Mouse (Mus musculus) frontal cortex, adult (tissue): ENCODE measurements around the gene Mlxipl.
A peak's percentile ranks its signal among the peaks of the same experiment; 100 is the strongest.
"Not testable (repeated sequence)": the region's sequence is repeated elsewhere in the genome, so short reads cannot be mapped to it uniquely, and the experiment has no call there.

Experiments
- ATAC-seq: cut with Nextera tagmentation; 2 replicates; pipeline ENCODE4 v1.9.2; 2017; ENCODE audit warnings: mild to moderate bottlenecking, moderate library complexity, mixed read lengths; ENCODE audit not compliant: low TSS enrichment

Mlxipl gene

DNA sequence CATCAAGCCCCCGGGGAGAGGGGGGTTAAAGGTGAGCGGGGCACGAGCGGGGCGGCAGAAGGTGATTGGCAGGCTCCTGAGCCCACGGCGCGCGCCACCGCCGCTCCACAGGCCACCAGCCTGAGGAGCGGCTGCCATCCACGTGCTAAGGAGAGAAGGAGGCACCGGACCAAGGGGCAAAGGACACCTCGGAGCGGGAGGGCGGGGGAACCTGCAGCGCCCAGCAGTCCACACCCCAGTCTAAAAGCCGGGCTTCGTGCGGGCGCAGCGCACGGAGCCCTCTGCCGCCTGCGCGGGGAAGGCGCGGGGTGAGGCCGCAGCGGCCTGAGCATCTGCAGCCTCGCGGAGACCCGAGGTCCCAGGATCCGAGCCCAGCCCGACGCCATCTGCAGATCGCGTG is at the start of gene Mlxipl:
Gene Mlxipl, plus strand, starts transcription at position 238 of the 400 bp plus-strand sequence.
- ATAC-seq = no peak

DNA sequence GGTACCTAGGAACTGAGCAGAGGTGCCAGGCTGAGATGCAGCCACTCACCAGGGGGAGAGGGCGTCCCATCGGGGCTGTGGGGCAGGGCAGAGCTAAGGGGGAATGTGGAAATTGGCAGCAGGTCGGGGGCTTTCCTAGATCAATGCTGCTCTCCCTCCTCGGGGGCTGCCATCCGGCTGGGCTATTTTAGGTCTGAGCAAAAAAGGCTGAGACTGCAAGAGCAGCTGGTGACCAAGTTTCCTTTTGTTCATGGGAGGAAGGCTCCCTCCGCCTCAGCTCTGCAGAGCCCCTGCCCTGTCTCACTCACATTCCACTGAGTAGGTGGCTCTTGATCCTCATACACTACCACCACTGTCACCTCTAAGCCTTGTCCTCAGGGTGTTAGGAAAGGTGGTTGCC is 49.6 kb upstream of the Mlxipl start:
- ATAC-seq = peak; percentile 36

DNA sequence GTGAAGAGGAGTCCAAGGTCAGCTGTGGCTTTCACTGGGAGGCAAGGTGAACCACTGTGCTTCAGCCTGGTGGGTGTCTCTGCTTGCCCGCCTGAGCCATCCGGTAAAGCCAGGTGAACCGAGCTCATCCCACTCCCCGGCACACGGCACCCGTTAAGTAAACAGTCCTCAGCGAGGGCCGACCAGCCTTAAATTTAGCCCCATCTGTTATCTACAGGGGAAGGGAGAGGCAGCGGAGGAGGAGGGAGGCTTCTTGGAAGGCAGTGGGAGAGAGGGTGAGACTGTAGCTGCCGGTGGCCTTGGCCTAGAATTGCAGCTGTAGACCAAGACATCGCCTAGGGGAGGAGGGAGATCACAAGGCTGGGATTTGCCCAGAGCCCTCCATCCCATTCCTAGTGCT is 48.9 kb upstream of the Mlxipl start:
- peak; percentile 42 for ATAC-seq

DNA sequence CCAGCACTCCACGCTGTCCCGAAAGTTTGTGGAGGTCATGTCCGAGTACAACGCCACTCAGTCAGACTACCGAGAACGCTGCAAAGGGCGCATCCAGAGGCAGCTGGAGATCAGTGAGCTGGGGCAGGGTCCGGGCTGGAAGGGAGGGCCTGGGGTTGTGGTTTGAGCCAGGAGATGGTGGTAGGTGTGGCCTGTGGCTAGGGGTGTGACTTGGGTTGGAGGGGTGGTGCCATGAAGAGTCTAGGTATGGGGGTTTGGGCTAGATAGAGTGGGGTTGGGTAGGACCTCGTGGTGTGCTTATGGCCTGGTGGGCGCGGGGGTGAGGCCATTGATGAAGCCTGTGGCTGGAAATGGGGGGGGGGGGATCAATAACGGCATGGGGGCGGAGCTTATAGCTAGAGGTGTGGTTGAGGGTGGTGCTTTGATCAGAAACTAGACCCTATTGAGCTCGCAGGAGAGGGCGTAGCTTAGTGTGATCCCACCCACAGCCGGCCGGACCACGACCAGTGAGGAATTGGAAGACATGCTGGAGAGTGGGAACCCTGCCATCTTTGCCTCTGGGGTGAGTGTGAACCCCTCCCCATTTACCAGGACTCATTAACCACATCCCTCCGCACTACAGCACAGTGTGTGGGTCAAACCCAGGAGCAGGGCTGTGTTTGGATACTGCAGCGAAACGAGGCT is 47.4 kb upstream of the Mlxipl start:
- no peak for ATAC-seq

DNA sequence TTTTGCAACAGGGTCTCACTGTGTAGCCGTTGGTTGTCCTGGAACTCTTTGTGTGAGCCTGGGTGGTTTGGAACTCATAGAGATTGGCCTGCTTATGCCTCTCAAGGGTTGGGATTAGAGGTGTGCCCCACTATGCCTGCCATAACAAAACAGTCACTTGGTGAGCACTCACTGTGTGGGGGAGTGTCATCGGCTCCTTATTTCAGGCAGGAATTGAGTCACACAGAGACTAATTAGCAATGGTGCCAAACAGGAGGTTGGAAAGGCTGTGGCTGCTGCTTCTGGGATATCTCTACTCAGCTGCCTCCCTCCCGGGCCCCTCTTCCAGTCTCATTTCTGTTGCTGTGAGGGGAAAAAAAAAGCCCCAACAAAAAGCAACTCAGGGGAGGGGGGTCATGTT is 45.1 kb upstream of the Mlxipl start:
- ATAC-seq = peak; percentile 60; the same call in 1 of the 2 replicates

DNA sequence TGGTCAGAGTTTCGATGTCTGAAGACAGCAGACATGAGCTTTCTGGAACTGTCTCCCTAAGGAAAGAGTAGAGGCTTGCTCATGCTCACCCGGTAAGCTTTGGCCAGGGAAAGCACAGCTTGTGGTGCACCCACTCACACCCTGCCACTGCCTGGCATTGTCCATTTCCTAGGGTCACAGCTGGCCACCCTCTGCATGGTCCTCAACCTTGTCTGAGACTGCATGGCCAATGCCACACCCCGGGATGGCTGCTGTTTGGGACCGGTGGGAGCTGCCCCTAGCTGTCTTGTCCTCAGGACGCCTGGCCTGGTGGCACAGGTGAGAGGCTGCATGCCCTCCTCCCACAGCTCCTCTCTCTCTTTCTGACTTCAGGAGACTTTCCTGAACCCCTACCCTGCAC is 41.2 kb upstream of the Mlxipl start:
- no peak for ATAC-seq

DNA sequence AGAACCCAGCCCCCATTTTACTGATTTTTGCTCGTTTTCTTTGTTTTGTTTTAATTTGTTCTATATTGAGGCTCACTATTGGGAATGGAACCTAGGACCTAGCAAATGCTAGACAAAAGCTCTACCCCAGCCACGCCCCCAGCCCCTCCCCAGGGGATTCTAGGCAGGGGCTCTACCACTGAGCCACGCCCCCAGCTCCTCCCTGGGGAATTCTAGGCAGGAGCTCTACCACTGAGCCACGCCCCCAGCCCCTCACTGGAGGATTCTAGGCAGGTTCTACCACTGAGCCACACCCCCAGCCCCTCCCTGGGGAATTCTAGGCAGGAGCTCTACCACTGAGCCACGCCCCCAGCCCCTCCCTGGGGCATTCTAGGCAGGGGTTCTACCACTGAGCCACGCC is 40.4 kb upstream of the Mlxipl start:
- ATAC-seq = not testable (repeated sequence)

DNA sequence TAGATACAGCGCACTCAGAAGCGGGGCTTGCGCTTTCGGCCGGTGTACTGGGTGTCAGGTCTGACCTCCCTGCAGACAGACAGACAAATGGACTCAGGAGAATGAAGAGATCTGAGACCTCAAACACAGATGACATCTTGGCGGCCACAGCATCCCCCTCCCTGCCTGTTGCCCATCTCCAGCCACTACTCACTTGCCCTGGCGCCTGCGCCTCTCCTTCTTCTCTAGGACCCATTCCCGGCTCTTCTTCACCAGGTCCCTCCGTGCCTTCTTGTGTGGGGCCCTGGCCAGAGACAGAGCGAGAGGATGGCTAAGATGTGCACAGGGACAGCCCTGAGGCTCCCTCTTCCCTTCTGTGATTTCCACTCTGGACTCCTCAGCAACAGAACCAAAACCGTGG is 36.3 kb upstream of the Mlxipl start:
- no peak for ATAC-seq

DNA sequence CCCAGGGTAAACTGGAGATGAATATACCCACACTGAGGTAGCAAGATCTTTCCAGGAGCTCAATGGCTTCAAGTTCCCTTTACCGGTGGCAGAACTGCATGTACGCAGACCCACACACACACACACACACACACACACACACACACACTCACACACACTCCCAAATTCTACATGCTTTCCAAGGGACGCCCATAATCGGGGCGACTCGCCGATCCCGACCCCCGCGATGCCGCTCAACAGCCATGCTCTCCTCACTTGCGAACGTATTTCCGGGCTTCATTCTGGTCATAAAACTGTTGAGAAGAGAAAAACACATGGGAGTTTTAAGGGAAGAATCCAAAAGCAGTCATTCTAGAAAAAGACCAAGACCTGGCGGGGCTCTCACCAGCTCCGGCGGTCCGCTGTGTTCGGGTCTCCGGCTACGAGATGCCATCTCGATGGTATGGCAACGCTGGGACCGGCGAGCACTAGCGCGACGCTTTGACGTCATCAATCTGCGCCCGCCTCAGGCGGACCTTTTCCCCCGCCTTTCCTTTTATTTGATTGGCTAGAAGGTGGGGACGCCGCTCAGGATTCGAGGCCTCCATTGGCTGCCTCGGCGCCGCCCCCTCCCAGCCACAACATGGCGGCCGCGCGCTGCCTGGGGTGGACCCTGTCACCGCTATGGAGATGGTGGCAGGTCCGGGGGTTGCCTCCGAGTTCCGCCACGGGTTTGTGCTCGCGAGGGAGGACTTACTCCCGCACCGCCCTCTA is 25.9 kb upstream of the Mlxipl start, which contains the start of gene Dnajc30:
Gene Dnajc30, plus strand, starts transcription at position 574 of the 753 bp plus-strand sequence.
- ATAC-seq = peak; percentile 97

DNA sequence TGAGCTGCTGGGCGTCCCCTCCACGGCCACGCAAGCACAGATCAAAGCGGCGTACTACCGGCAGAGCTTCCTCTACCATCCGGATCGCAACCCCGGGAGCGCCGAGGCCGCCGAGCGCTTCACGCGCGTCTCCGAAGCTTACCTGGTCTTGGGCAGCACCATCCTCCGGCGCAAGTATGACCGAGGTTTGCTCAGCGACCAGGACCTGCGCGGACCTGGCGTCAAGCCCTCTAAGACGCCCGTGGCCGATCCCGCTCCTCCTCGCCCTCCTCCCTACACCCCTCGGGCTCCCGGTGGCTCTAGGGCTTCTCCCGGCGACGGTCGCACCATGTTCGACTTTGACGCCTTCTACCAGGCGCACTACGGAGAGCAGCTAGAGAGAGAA is 25.3 kb upstream of the Mlxipl start:
- ATAC-seq = peak; percentile 33; the same call in 1 of the 2 replicates

DNA sequence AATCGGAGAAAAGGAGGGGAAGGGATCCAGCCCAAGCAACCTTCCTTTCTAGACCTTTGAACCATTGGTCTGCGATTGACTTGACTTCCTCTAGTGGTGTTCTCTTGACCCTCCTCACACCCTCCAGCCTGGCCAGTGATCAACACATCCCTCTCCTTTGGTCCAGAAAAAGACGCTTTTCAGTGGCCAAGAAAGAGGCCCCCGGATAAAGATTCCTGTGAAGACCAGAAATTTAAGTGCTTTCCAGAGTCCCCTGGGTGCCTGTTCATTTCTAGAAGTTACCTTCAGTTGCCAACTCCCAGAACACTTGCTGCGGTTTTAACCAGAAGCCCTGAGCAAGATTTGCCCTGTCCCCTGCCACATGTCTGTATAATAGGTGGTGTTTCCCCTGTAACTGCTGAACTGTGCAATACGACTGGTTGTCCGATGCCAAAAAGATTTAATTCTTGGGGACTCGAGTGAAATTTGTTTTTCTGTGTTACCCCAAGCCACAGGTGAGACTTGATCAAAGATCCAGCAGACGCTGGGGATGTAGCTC is 24.7 kb upstream of the Mlxipl start, which contains the start of gene Bud23:
Gene Bud23, minus strand, starts transcription at position 51 of the 538 bp plus-strand sequence.
- ATAC-seq = not testable (repeated sequence)

DNA sequence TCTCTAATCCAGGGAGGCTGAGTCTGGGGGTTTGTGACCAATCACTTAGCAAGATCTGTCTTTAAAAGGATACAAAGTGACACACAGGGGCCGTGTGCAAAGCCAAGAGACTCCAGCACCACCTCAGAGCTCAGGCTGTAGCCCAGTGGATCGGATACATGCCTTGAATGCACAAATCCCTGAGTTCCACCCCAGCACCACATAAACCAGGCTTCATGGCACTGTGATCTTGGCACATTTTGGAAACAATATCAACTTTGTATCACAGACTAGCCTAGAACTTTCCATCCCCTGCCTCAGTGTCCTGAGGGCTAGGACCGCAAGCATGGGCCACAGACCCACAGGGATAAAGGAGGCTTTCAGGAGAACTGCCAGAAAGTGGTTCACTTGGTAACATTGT is 23.7 kb upstream of the Mlxipl start:
- ATAC-seq = no peak

DNA sequence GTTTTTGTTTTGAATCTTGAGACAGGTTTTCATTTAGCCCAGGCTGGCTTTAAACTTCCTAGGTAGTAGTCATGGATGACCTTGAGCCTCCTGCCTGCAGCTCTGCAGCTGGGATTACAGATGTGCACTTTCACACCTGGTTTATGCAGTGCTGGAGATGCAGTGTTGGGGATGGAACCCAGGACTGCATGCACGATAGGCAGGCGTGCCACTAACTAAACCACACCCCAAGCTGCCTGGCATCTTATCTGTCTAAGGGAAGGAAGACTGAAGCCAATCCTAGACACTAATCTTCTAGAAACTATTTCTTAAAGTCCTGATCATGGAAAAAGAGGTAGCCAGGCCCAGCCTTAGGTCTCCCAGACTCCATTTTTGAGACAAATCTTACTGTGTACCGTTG is 19.2 kb upstream of the Mlxipl start:
- ATAC-seq = no peak

DNA sequence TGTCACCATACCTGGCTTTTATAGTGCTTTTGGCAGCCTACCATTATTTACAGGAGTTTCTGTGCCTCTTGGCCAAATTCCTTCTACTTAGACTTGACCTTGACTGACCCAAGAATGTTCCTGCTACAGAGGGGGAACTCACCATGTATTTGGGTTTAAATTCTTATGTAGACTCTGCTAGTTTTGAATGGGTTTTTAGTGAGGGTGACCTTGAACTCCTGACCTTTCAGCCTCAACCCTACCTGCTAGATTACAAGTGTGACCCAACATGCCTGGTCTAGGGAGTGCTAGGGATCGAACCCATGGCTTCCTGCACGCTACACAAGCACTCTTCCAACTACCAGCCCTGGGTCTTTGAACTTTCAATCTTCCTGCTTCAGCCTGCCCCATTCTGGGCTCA is 17.6 kb upstream of the Mlxipl start:
- no peak for ATAC-seq

DNA sequence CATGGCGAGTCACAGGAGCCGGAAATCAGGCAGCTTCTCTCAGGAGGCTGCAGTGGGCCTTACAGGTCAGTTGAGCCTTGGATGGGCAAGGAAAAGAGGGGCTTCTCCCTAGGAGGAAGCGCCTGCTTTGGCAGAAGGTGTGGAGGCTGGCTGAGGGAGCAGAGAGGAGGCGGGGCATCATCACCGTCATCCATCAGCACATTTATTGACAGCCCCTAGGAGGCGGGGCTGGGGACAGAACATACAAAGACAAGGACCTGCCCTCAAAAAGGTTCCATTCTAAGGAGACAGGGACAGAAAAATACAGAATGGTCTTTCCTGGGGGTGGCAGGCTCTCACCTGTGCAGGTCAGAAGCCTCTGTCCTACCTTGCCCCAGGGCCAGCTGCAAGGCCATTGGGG is 17.0 kb upstream of the Mlxipl start:
- ATAC-seq = no peak

DNA sequence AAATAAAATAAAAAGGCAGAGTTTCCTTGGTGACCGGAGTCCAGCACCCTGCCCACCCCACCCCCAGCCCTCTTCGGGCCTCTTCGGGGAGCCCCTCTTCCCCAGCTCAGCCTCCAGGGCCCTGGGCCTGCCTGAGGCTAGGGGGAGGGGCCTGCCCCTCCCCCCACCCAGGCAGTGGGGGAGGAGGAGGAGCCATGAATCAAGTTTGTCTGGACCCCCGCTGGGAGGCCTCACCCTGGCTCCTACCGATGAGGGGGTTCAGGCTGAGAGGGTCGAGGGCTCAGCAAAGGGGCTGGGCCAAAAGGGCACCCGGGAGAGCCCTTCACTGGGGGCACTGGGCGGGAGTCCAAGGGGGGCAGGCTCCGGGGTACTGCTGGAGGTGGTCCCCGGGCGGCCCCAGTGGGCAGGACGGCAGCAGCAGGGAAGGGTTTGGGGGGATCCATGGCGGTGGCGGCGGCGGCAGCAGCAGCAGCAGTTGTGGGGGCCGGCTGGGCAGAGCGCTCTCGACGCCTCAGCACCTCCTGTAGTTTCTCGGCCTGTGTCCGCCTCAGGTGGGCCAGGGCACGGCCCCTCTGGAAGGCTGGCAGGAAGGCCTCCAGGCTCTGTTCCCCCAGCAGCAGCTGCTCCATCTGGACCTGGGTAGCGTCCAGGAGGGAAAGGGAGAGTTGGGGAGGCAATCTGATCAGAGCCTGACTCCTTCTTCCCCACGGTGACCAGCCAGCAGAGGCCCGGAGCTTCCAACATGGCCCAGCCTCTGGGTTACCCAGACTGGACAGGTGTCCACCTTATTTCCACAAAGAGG is 16.1 kb upstream of the Mlxipl start:
- no peak for ATAC-seq

DNA sequence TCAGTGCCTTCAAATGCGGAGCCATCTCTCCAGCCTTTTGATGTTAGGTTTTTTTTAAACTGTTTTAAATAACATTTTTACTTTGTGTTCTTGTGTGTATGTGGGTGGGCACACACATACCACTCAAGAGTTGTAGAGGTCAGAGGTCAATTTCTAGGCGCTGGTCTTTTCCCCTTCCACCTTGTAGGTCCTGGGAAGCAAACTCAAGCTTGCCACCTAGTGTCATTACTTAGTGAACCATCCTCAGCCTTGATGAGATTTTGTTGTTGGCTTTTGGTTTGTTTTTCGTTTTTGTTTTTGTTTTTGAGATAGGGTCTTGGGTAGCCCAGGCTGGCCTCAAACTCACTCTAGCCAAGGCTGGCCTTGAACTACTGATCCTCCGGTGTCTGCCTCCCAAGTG is 14.0 kb upstream of the Mlxipl start:
- no peak for ATAC-seq

DNA sequence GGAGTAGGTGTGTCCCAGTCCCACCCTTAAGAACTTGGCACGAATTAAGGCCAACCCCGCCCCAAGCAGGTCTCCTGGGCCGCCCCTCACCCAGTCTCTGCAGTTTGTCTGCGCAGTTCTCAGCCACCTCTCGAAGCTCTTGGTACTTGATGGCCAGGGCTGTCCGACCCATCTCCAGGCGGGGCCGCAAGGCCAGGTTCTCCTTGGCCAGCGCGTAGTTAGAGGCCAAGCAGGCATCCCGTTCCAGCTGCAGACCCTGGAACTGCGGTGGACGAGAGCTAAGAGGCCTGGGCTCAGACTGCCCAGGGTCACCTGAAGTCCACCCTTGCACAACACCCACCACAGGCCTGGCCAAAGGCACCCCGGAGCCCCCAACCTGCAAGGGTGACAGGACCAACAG is 13.3 kb upstream of the Mlxipl start:
- ATAC-seq = no peak

DNA sequence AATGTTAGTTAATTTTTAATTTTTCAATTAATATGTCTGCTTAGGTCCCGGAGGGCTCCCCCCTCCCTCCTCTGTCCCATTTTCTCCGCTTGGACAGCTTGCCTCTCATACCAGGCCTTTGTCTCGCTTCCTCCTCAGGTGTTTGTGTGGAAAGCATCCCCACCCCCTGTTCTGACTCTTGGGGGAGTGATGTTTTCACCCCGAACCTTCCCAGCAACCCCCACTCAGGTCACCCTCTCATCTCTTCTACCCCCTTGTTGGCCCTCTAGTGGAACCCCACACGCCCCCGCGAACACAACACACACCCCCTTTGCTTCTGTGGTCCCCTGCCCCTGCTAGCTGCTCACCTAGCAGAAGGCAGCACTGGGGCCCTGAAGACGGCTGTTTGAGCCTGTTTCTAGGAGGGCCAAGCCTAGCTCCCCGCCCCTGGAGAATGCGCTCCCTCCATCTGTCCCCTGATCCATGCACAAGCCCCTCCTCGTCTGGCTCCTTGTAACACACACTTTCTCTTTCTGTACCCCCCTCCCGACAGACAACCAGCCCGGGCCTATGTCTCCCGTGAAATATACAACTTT is 12.7 kb upstream of the Mlxipl start:
- ATAC-seq = peak; percentile 24; the same call in 1 of the 2 replicates

DNA sequence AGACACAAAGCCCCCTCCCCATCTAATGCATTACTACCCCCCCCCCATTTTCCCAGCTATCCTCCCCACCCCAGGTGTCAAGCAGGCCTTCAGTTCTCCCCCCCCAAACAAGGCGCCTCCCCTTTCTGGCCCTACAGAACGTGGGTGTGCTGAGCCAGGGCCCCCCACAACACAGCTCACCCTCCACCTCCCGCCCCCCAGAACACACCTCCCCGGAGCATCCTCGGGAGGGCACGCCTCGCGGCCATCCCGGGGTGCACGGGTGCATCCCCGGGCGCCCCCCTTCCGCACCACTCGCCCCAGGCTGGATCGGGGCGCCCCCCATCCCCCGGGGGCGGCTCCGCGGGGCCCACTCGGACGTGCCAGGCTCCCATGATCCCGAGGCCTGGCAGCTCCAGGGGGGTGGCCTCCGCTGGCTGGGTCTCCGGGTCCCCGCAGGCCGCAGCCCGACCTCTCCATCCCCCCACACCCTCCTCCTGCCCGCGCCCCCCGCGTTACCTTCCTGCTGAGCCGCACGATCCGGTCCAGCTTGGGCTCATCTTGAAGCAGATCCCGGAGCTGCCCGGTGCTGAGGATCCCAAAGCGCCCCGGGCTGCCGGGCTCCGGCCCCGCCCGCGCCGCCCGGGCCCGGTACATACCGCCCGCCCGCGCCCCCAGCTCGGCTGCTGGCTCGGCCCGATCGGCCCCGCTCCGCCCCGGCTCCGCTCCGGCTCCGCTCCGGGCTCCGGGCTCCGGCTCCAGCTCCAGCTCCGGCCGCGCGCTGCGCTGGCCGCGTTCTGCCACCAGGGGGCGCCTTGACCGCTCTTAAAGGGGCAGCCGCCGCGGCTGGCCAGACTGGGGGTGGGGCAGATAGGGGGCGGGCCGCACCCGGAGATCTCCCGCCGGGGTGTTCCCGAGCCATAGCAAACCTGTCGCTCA is 11.9 kb upstream of the Mlxipl start, which contains the start of gene Vps37d:
Gene Vps37d, minus strand, starts transcription at position 703 of the 918 bp plus-strand sequence.
- peak; percentile 84 for ATAC-seq

DNA sequence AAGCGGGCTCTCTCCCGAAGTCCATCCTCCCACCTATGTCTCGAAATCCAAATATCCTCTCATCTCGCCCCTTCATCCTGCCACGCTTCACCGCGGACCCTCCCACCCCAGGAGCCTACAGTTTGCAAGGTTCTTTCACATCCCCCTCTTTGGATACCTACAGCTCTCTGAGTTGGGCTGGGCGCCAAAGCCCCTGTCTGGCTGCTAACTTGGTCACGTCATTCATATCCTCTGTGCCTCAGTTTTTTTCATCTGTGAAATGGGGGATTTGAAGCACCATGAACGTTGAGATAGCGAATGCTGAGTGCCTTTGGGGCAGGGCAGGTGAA is 11.2 kb upstream of the Mlxipl start:
- ATAC-seq = no peak; the same call in 1 of the 2 replicates
